Mouse (Mus musculus) liver, adult 2 months (tissue): ENCODE results near the gene Rasa2. TPM values are rescaled to one million over a fixed set of nuclear protein-coding genes. Genes with fewer than 3 reads are reported as not detected.
A peak's percentile ranks its signal among the peaks of the same experiment; 100 is the strongest.

Experiments
- DNase-seq: peaks from one replicate; pipeline ENCODE4 v3.0.0-alpha.2; 2011; ENCODE audit warnings: low read depth, low spot score; ENCODE audit errors: extremely low read depth
- H3K27ac ChIP-seq: fragments of 200-500 bp; replicated peaks from 2 replicates; pipeline ENCODE4 v1.5.1; 2012; ENCODE audit warnings: low read depth, mild to moderate bottlenecking, control low read depth, inconsistent platforms, low read length; ENCODE audit not compliant: insufficient read depth
- H3K27me3 ChIP-seq: fragments of 200-500 bp; 2 replicates; pipeline ENCODE4 v1.6.1; 2012; ENCODE audit warnings: mild to moderate bottlenecking, moderate library complexity, low read length, inconsistent platforms; ENCODE audit not compliant: control insufficient read depth, insufficient read depth
- H3K36me3 ChIP-seq: fragments of 200-500 bp; 2 replicates; pipeline ENCODE4 v1.6.1; 2012; ENCODE audit warnings: low read length, inconsistent platforms; ENCODE audit not compliant: control insufficient read depth, insufficient read depth
- H3K4me1 ChIP-seq: fragments of 200-500 bp; 2 replicates; pipeline ENCODE4 v1.6.1; 2011; ENCODE audit warnings: low read length; ENCODE audit not compliant: control insufficient read depth, insufficient read depth
- H3K4me3 ChIP-seq: fragments of 200-500 bp; 2 replicates; pipeline ENCODE4 v1.5.1; 2011; ENCODE audit warnings: low read depth, mild to moderate bottlenecking, control low read depth, low read length, moderate library complexity; ENCODE audit not compliant: insufficient read depth
- H3K79me2 ChIP-seq: fragments of 200-500 bp; 2 replicates; pipeline ENCODE4 v1.6.1; 2012; ENCODE audit warnings: inconsistent platforms, mild to moderate bottlenecking, low read length, moderate library complexity; ENCODE audit not compliant: control insufficient read depth, insufficient read depth
- H3K9ac ChIP-seq: fragments of 200-500 bp; 2 replicates; pipeline ENCODE4 v1.6.1; 2012; ENCODE audit warnings: low read depth, mild to moderate bottlenecking, control low read depth, inconsistent platforms, low read length
- CTCF ChIP-seq: fragments of 200-500 bp; IDR thresholded peaks from 2 replicates; pipeline ENCODE4 v1.5.1; 2011; ENCODE audit warnings: low read depth, low read length, control low read depth
- POLR2A ChIP-seq: fragments of 200-500 bp; IDR thresholded peaks from 2 replicates; pipeline ENCODE4 v1.6.1; 2011; ENCODE audit warnings: low read length, control low read depth; ENCODE audit not compliant: insufficient read depth; ENCODE audit errors: extremely low read depth
- WGBS: fragments of 180-500 bp; shearing (Covaris S2); methylation state at CpG from one replicate; pipeline ENCODE4 v1.1.7; 2018; 5-methylcytosine and 5-hydroxymethylcytosine counted together
- polyA plus RNA-seq: library from polyadenylated mRNA; depleted of rRNA; stranded (reverse); fragments of >200 nt; gene quantifications from 2 replicates; pipeline ENCODE4 v1.2.3, GENCODE M21; 2012; rRNA removed
- total RNA-seq: library from RNA; depleted of rRNA; stranded (reverse); fragments of >200 nt; gene quantifications from 2 replicates; pipeline ENCODE4 v1.2.3, GENCODE M21; 2014; rRNA removed

Gene Rasa2
- total and polyA plus RNA-seq, 2 experiments: 0.38 to 1.7 TPM

DNA sequence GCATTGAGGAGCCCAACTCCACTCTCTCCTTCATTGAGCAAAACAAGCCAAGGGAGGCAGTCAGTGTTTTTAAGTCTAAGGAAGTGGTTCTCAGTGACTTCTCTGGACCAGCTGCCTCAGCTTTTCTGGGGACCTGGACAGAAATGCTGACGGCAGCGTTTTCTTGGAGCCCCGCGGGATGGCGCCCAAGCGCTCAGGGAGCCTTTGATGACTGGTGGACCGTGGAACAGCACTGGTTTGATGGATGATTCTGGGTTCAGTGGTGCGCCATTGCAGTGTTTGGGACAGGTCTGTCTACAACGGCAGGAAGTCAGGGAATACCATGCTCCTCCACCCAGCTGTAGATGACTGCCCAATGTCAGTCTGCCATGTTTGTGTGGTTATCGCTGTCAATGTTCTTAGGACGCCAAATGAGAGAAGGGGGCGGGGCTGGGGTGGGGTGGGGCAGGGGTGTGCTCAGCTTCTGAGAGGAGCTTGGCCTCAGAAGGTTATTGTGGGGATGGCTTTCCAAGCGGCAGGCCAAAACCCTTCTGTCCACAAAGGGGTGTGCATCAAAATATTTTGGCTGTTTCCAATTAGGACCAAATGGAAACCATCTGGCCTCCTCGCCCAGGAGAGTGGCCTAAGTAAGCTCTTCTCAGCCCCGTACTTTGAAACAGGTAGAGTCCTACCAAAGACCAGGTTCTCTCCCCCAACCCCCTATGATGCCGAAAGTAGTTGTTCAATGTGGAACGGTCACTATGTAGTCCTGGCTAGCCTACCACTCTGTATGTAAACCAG, 127.1 kb downstream of the Rasa2 start:
- Histone ChIP-seq H3K79me2 (no peaks in the 10 kb centered on the region), H3K27me3 (no peaks in the 10 kb centered on the region), H3K4me1 (no peaks in the 10 kb centered on the region), H3K4me3 (no peak overlapping the region), H3K9ac (no peak overlapping the region), H3K27ac (no peak overlapping the region), H3K36me3 (no peaks in the 10 kb centered on the region)
- DNase-seq: no peak
- 92% methylated on average over 17 of the region's 17 CpGs for WGBS
- TF ChIP-seq POLR2A: no peak
- no peak for TF ChIP-seq CTCF

GRCm38 (mm10) chr9:96502856-96503610, 128.4 kb downstream of the Rasa2 start:
- H3K27ac ChIP-seq: no peak overlapping the region
- no peaks in the 10 kb centered on the region for H3K79me2 ChIP-seq
- DNase-seq: peak; percentile 20
- H3K36me3 ChIP-seq: no peaks in the 10 kb centered on the region
- no peaks in the 10 kb centered on the region for H3K27me3 ChIP-seq
- no peak overlapping the region for H3K9ac ChIP-seq
- H3K4me1 ChIP-seq: no peaks in the 10 kb centered on the region
- H3K4me3 ChIP-seq: no peak overlapping the region
- WGBS: 68% methylated on average over 6 of the region's 6 CpGs
- TF ChIP-seq CTCF (no peak), POLR2A (no peak)

GRCm38 (mm10) chr9:96501217-96501616, 130.2 kb downstream of the Rasa2 start:
- Histone ChIP-seq H3K36me3 (no peaks in the 10 kb centered on the region), H3K4me1 (no peaks in the 10 kb centered on the region)
- 86% methylated on average over 7 of the region's 7 CpGs for WGBS

GRCm38 (mm10) chr9:96493212-96493611, 138.2 kb downstream of the Rasa2 start:
- DNase-seq: no peak
- no peak for TF ChIP-seq CTCF
- Histone ChIP-seq H3K27me3 (peaks cover 3% of the 10 kb centered on the region; the same call in 1 of the 2 replicates), H3K4me1 (peaks cover 2% of the 10 kb centered on the region), H3K79me2 (no peaks in the 10 kb centered on the region), H3K27ac (no peak overlapping the region), H3K9ac (no peak overlapping the region), H3K36me3 (no peaks in the 10 kb centered on the region), H3K4me3 (no peak overlapping the region)
- 31% methylated on average over 3 of the region's 3 CpGs for WGBS

More at GRCm38 (mm10) chr9:96501217-96501616, 130.2 kb downstream of the Rasa2 start:
- Histone ChIP-seq H3K79me2 (no peaks in the 10 kb centered on the region), H3K9ac (no peak overlapping the region), H3K4me3 (no peak overlapping the region), H3K27me3 (no peaks in the 10 kb centered on the region), H3K27ac (no peak overlapping the region)
- DNase-seq: no peak
- TF ChIP-seq CTCF (no peak), POLR2A (no peak)

DNA sequence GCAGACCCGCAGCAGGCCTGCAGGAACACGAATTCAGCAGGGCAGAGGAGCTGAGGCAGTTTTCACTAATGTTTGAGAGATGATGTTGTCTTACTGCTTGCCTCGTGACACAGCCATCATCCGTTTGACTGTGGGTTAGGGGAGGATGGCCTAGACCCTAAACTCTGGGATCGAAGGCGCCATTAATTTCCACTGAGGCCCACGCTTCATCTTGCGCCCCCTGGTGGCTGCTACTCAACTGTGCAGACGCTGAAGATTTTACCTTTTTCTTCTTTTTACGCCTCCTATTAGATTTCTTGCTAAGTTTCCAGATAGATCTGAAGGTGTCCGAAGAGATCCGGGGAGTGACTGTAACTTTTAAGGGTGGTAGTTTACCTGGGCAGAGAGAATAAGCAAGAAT, 139.6 kb downstream of the Rasa2 start:
- Histone ChIP-seq H3K4me3 (no peak overlapping the region), H3K4me1 (peaks cover 2% of the 10 kb centered on the region), H3K79me2 (no peaks in the 10 kb centered on the region), H3K9ac (peak overlapping the region; percentile 46; the same call in 1 of the 2 replicates), H3K27ac (no peak overlapping the region), H3K36me3 (no peaks in the 10 kb centered on the region), H3K27me3 (peaks cover 3% of the 10 kb centered on the region; the same call in 1 of the 2 replicates)
- WGBS: 40% methylated on average over 12 of the region's 12 CpGs
- DNase-seq: no peak
- peak; percentile 84 for TF ChIP-seq CTCF
- no peak for TF ChIP-seq POLR2A

Other genes starting within 250 kb of the Rasa2 start
- 65.5 and 79.4 TPM in 2 replicates for gene Rnf7, start 152.9 kb downstream of the Rasa2 start, total RNA-seq
- gene Rnf7, start 152.9 kb downstream of the Rasa2 start, polyA plus RNA-seq: 63.4 and 90.8 TPM in 2 replicates
- not detected in 2 replicates for gene Gm28729, start 106.4 kb downstream of the Rasa2 start, total RNA-seq
- not detected in 2 replicates for gene Gm28729, start 106.4 kb downstream of the Rasa2 start, polyA plus RNA-seq
- 12.4 and 13.6 TPM in 2 replicates for gene Zbtb38, start 121.2 kb upstream of the Rasa2 start, total RNA-seq
- 2.9 and 3.6 TPM in 2 replicates for gene Zbtb38, start 121.2 kb upstream of the Rasa2 start, polyA plus RNA-seq